Mouse (Mus musculus) c-Kit-positive CD71-positive TER-119-negative erythroid progenitor cells, embryonic 14.5 days (primary cell): Measurements from ENCODE around the gene Apoa4.

Experiments
- DNase-seq: peaks from one replicate; pipeline ENCODE4 v3.0.0-alpha.2; 2013; ENCODE audit warnings: low read depth

Apoa4 gene

GRCm38 (mm10) chr9:46274494-46274893 is 34.0 kb downstream of the Apoa4 start:
- DNase-seq, result no peak

- DNase-seq, result peak; percentile 89
These were observed 42.3 kb downstream of the Apoa4 start, which contains the start of gene Bud13 for GRCm38 (mm10) chr9:46282631-46283436. Gene Bud13, plus strand, starts transcription at chr9:46283008.
